Mouse (Mus musculus) G1E (cell line): ENCODE data around the gene Purb. TPM values are rescaled to one million over a fixed set of nuclear protein-coding genes. Genes with fewer than 3 reads are reported as not detected.
A peak's percentile ranks its signal among the peaks of the same experiment; 100 is the strongest.

ENCODE experiments used
- ATAC-seq: 2 replicates; pipeline ENCODE4 v1.8.0; 2016; ENCODE audit warnings: mild to moderate bottlenecking; ENCODE audit not compliant: insufficient number of reproducible peaks, poor library complexity, low FRiP score, severe bottlenecking; ENCODE audit errors: extremely low read depth
- DNase-seq: peaks from one replicate; pipeline ENCODE4 v3.0.0; 2012; ENCODE audit warnings: low spot score
- H3K27me3 ChIP-seq: 2 replicates; pipeline ENCODE4 v1.6.1; 2012; ENCODE audit warnings: mild to moderate bottlenecking, low read length, inconsistent platforms; ENCODE audit not compliant: insufficient read depth
- H3K36me3 ChIP-seq: replicated peaks from 2 replicates; pipeline ENCODE3; 2012; ENCODE audit warnings: mild to moderate bottlenecking, inconsistent platforms
- H3K4me1 ChIP-seq: 2 replicates; pipeline ENCODE4 v1.6.1; 2012; ENCODE audit warnings: low read depth, low read length, inconsistent platforms, mixed read lengths; ENCODE audit not compliant: insufficient read depth
- H3K4me3 ChIP-seq: 2 replicates; pipeline ENCODE4 v1.5.1; 2012; ENCODE audit warnings: low read depth, mild to moderate bottlenecking, inconsistent platforms, low read length, moderate library complexity, mixed read lengths
- H3K9me3 ChIP-seq: replicated peaks from 2 replicates; pipeline ENCODE4 v1.6.1; 2012; ENCODE audit warnings: inconsistent platforms
- CTCF ChIP-seq: IDR thresholded peaks from 2 replicates; pipeline ENCODE4 v1.5.1; 2012; ENCODE audit warnings: low read depth, low read length, inconsistent platforms, mixed read lengths
- GATA1 ChIP-seq: IDR thresholded peaks from 2 replicates; pipeline ENCODE4 v1.6.1; 2012; ENCODE audit warnings: borderline replicate concordance, low read length, inconsistent platforms, mixed read lengths
- GATA2 ChIP-seq: IDR thresholded peaks from 2 replicates; pipeline ENCODE4 v1.6.1; 2012; ENCODE audit warnings: low read depth, low read length, inconsistent platforms, borderline replicate concordance
- POLR2AphosphoS5 ChIP-seq: IDR thresholded peaks from 2 replicates; pipeline ENCODE4 v1.6.1; 2012; ENCODE audit warnings: low read depth, low read length, inconsistent platforms; ENCODE audit not compliant: insufficient replicate concordance
- TAL1 ChIP-seq: conservative IDR thresholded peaks from 2 replicates; pipeline ENCODE4 v1.6.1; 2012; ENCODE audit warnings: low read depth, low read length, inconsistent platforms, mixed read lengths
- polyA plus RNA-seq: library from polyadenylated mRNA; stranded (reverse); fragments of >175 nt; gene quantifications from 2 replicates; pipeline ENCODE4 v1.2.3, GENCODE M21; 2012
- total RNA-seq, 2 experiments: library from RNA; stranded (forward) in 1 of 2; stranded (reverse) in 1 of 2; fragments of 200-1000 nt in 1 of 2; fragments of >200 nt in 1 of 2; fragmentation: Nextera tagmentation in 1 of 2; gene quantifications; 2 replicates each; pipeline ENCODE4 v1.2.3; 2014 to 2017

Purb gene
- total and polyA plus RNA-seq, 3 experiments: 7.8 to 38.2 (median 34.5) TPM

DNA sequence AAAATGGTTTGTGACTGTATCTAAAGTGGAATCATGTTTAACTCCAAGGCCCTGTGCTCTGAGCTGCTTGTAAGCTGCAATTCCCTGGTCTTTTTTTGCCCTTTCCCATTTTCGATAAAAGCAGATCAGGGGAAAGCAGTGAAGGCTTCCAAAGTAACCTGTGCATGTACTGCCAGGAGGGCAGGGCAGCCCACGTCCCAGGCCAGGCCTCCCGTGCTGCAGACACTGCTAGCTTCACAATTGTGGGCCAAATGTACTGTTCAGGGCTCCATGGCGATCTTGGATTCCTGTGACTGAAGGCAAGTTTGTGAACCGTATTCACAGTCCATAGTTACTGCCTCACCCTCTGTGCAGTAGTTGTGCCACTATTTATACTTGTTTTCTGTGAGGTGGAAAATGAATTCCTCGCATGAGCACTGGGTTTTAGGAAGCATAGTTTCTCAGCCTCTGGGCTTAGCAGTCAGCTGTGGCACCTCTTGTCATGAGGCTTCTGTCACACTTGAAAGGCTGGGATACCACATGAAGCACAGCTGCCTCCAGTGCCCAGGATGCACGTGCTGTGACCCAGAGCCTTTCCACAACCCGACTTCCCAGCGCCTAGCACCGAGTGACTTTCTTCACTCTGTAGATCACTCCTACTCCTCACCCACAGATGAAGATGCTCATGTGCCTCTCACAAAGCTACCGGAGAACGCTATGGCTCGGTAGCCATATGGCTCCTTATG, 5.1 kb upstream of the Purb start:
- H3K36me3 ChIP-seq: no peaks in the 10 kb centered on the region
- H3K9me3 ChIP-seq: no peaks in the 10 kb centered on the region
- H3K4me1 ChIP-seq: peaks cover 11% of the 10 kb centered on the region; the same call in 1 of the 2 replicates
- peaks cover 29% of the 10 kb centered on the region for H3K27me3 ChIP-seq
- ATAC-seq (no peak), DNase-seq (no peak)
- no peak for TF ChIP-seq CTCF
- TF ChIP-seq TAL1: no peak
- TF ChIP-seq GATA1: no peak
- TF ChIP-seq GATA2: no peak
- no peak overlapping the region for H3K4me3 ChIP-seq

- ATAC-seq (no peak), DNase-seq (no peak)
- no peaks in the 10 kb centered on the region for H3K9me3 ChIP-seq
- H3K4me1 ChIP-seq: peaks cover 11% of the 10 kb centered on the region; the same call in 1 of the 2 replicates
- peaks cover 24% of the 10 kb centered on the region for H3K27me3 ChIP-seq
- TF ChIP-seq GATA2 (no peak), POLR2AphosphoS5 (no peak), GATA1 (no peak), TAL1 (no peak), CTCF (no peak)
- H3K4me3 ChIP-seq: no peak overlapping the region
- no peaks in the 10 kb centered on the region for H3K36me3 ChIP-seq
Measured at GRCm38 (mm10) chr11:6480191-6480590, 4.5 kb upstream of the Purb start.

GRCm38 (mm10) chr11:6479231-6479630, 3.5 kb upstream of the Purb start:
- TF ChIP-seq POLR2AphosphoS5 (no peak), GATA1 (no peak)
- ATAC-seq (no peak), DNase-seq (no peak)
- Histone ChIP-seq H3K9me3 (no peaks in the 10 kb centered on the region), H3K27me3 (peaks cover 20% of the 10 kb centered on the region), H3K4me1 (peaks cover 13% of the 10 kb centered on the region), H3K36me3 (peaks cover 8% of the 10 kb centered on the region), H3K4me3 (no peak overlapping the region)

- Histone ChIP-seq H3K4me1 (peaks cover 15% of the 10 kb centered on the region), H3K4me3 (no peak overlapping the region), H3K9me3 (no peaks in the 10 kb centered on the region), H3K27me3 (peaks cover 14% of the 10 kb centered on the region), H3K36me3 (peaks cover 15% of the 10 kb centered on the region)
- TF ChIP-seq TAL1 (no peak), POLR2AphosphoS5 (no peak), GATA2 (no peak), CTCF (no peak), GATA1 (no peak)
- no peak for DNase-seq
- no peak for ATAC-seq
Measured at GRCm38 (mm10) chr11:6477350-6477749, 1.6 kb upstream of the Purb start.

DNA sequence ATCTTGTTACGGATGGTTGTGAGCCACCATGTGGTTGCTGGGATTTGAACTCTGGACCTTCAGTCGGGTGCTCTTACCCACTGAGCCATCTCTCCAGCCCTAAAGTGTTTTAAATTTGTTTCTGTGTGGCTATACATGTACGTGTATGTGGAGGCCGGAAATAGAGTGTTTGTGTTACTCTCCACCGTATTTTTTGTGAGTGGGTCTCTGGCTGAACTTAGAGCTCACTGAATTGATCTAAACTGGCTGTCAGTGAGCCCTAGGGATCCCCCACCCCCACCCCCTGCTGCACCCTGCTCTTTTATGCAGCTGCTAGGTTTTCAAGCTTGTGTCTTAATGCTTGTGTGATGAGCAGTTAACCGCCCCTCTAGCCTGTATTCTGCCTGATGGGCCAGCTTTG, 1.2 kb upstream of the Purb start:
- Histone ChIP-seq H3K4me1 (peaks cover 17% of the 10 kb centered on the region), H3K4me3 (no peak overlapping the region), H3K36me3 (peaks cover 18% of the 10 kb centered on the region), H3K27me3 (peaks cover 12% of the 10 kb centered on the region), H3K9me3 (no peaks in the 10 kb centered on the region)
- DNase-seq: no peak
- no peak for TF ChIP-seq GATA2
- no peak for TF ChIP-seq POLR2AphosphoS5
- TF ChIP-seq TAL1: no peak
- ATAC-seq: no peak

DNA sequence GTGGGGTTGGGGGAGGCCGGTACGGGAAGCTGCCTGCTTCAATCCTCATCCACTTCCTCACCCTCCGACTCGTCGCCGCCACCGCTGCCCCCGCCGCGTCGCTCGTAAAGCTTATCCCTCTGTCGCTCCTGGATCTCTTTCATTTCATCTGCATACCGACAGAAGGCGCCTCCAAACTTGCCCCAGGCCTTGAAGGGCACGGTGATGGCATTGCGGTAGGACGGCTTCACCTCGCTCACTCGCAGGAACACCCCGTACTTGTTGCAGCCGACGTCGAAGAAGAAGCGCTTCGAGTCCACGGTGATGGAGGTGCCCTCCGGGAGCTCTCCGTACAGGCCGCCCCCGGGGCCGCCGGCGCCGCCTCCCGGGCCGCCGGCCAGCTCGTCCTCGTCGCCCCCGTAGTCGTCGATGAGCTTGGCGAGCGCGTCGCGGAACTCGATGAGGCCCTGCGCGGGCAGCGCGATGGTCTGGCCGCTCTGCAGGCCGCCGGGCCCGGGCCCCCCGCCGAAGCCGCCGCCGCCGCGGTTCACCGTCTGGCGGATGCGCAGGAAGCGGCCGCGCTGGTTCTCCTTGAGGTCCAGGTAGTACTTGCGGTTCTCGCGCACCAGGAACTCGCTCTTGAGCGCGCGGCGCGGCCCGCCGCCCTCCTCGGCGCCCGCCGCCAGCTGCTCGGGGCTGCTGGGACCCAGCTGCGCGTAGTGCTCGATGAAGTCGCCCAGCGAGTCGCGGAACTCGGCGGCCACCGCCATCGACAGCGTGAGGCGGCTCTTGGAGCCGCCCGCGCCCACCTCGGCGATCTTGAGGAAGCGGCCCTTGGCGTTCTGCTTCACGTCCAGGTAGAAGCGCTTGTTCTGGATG, 614 bp downstream of the Purb start:
- TF ChIP-seq POLR2AphosphoS5 (no peak), TAL1 (no peak), GATA2 (no peak), CTCF (no peak; the same call in 1 of the 2 replicates), GATA1 (no peak)
- Histone ChIP-seq H3K27me3 (peaks cover under 1% of the 10 kb centered on the region; the same call in 1 of the 2 replicates), H3K36me3 (peaks cover 33% of the 10 kb centered on the region), H3K4me3 (peak overlapping the region; percentile 89), H3K9me3 (no peaks in the 10 kb centered on the region), H3K4me1 (peaks cover 28% of the 10 kb centered on the region)
- peak; percentile 32; the same call in 1 of the 2 replicates for ATAC-seq
- peak; percentile 38 for DNase-seq
